Mouse (Mus musculus) heart, postnatal 0 days (tissue): ENCODE measurements around the gene Ptprn2.

Experiments used
- CTCF ChIP-seq: IDR thresholded peaks from 2 replicates; pipeline ENCODE4 v1.5.1; 2016; ENCODE audit warnings: antibody characterized with exemption, control low read depth, low read depth
- EP300 ChIP-seq: IDR thresholded peaks from 2 replicates; pipeline ENCODE4 v1.6.1; 2016; ENCODE audit warnings: antibody characterized with exemption, low read depth

DNA sequence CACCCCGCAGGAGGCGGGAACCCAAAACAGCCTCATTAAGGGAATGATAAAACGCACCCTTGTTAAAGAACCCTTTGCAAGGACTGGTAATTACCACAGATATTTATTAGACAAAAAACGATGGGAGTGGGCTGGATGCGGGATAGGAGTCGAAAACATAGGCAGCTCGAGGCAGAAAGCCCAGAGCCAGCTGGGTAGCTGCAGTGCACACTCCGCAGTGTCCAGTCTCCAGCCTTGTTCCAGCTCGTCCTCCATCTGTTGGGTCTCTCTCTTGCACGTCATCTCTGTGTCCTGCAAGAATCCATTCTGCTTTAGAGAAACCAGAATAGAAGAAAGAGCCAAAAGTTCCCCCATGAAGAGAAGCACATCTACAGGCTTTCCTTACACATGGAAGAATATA, 564.3 kb downstream of the Ptprn2 start:
- no peak for TF ChIP-seq CTCF
- TF ChIP-seq EP300: no peak
